Mouse (Mus musculus) embryonic facial prominence, embryonic 11.5 days (tissue): ENCODE results near the gene Zfp184. TPM values are rescaled to one million over a fixed set of nuclear protein-coding genes. Genes with fewer than 3 reads are reported as not detected.
"Not testable (repeated sequence)": the region's sequence is repeated elsewhere in the genome, so short reads cannot be mapped to it uniquely, and the experiment has no call there.

Experiments used
- ATAC-seq: fragments of 200-750 bp; cut with Nextera tagmentation; replicated peaks from 2 replicates; pipeline ENCODE4 v1.8.0; 2017; ENCODE audit warnings: low read depth; ENCODE audit not compliant: insufficient number of reproducible peaks, low FRiP score, low TSS enrichment
- DNase-seq: peaks from one replicate; pipeline ENCODE4 v3.0.0-alpha.2; 2015; ENCODE audit warnings: low spot score
- H3K27ac ChIP-seq: fragments of 300-500 bp; sonication (generic); replicated peaks from 2 replicates; pipeline ENCODE4 v1.5.1; 2014; ENCODE audit warnings: mild to moderate bottlenecking, low read depth, low read length, control low read depth
- H3K27me3 ChIP-seq: fragments of 300-500 bp; sonication (generic); 2 replicates; pipeline ENCODE4 v1.6.1; 2014; ENCODE audit warnings: mild to moderate bottlenecking, low read length, moderate library complexity, mixed read lengths; ENCODE audit not compliant: control insufficient read depth, insufficient read depth
- H3K36me3 ChIP-seq: fragments of 300-500 bp; sonication (generic); replicated peaks from 2 replicates; pipeline ENCODE4 v1.6.1; 2014; ENCODE audit warnings: low read depth, mild to moderate bottlenecking, low read length, moderate library complexity, mixed read lengths; ENCODE audit not compliant: control insufficient read depth, insufficient read depth
- H3K4me1 ChIP-seq: fragments of 300-500 bp; sonication (generic); 2 replicates; pipeline ENCODE4 v1.6.1; 2014; ENCODE audit warnings: low read length, mixed read lengths; ENCODE audit not compliant: control insufficient read depth, insufficient read depth
- H3K4me2 ChIP-seq: fragments of 300-500 bp; sonication (generic); 2 replicates; pipeline ENCODE4 v1.6.1; 2014; ENCODE audit warnings: low read depth, mild to moderate bottlenecking, control low read depth, low read length, moderate library complexity
- H3K4me3 ChIP-seq: fragments of 300-500 bp; sonication (generic); 2 replicates; pipeline ENCODE4 v1.5.1; 2014; ENCODE audit warnings: low read depth, low read length, control low read depth
- H3K9ac ChIP-seq: fragments of 300-500 bp; sonication (generic); replicated peaks from 2 replicates; pipeline ENCODE4 v1.6.1; 2014; ENCODE audit warnings: mild to moderate bottlenecking, control low read depth, low read length
- H3K9me3 ChIP-seq: fragments of 300-500 bp; sonication (generic); replicated peaks from 2 replicates; pipeline ENCODE4 v1.6.1; 2016; ENCODE audit warnings: mild to moderate bottlenecking, low read length, inconsistent platforms, mixed read lengths; ENCODE audit not compliant: control insufficient read depth
- WGBS: fragments of 180-500 bp; shearing (Covaris S2); extraction: QIAGEN DNeasy Blood & Tissue Kit; methylation state at CpG from one replicate; pipeline ENCODE4 v1.1.7; 2014; 5-methylcytosine and 5-hydroxymethylcytosine counted together
- polyA plus RNA-seq: library from polyadenylated mRNA; unstranded; fragments of >200 nt; fragmentation: Nextera tagmentation; extraction: Ambion mirVana; gene quantifications from 2 replicates; pipeline ENCODE4 v1.2.1, GENCODE M21; 2014

The Zfp184 gene
- polyA plus RNA-seq, 1 experiment from 2014 or later: 28.2 TPM

- no peak for ATAC-seq
These were observed 37.7 kb upstream of the Zfp184 start for GRCm38 (mm10) chr13:21906946-21907806.

DNA sequence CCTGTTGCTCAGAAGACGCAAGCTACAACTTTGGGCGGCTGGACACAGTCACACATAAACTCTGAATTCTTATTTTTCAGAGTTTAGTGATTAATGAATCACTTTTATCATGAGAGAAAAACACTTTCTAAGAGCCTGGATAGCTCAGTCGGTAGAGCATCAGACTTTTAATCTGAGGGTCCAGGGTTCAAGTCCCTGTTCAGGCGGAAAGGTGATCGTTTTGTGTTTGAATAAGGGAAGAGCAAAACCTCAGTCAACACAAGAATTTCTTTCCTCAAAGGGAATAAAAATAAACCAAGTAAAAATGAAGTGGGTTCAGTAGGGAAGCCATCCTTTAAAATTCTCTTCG is 37.1 kb upstream of the Zfp184 start:
- not testable (repeated sequence) for H3K9ac ChIP-seq, H3K9me3 ChIP-seq, H3K36me3 ChIP-seq, H3K27me3 ChIP-seq, H3K27ac ChIP-seq, H3K4me1 ChIP-seq, H3K4me2 ChIP-seq, ATAC-seq
- peak overlapping the region; percentile 21 for H3K4me3 ChIP-seq
- peak; percentile 69 for DNase-seq
- WGBS: 7% methylated on average over 6 of the region's 6 CpGs

More at GRCm38 (mm10) chr13:21906946-21907806, 37.7 kb upstream of the Zfp184 start:
- H3K27ac ChIP-seq: no peak overlapping the region
- no peak overlapping the region; the same call in 1 of the 2 replicates for H3K9ac ChIP-seq
- peak overlapping the region; percentile 21 for H3K4me3 ChIP-seq
- peak overlapping the region; percentile 19 for H3K4me2 ChIP-seq
- H3K36me3 ChIP-seq: no peaks in the 10 kb centered on the region
- 4% methylated on average over 22 of the region's 22 CpGs for WGBS
- no peaks in the 10 kb centered on the region for H3K9me3 ChIP-seq
- no peaks in the 10 kb centered on the region for H3K27me3 ChIP-seq
- DNase-seq: peak; percentile 70
- no peaks in the 10 kb centered on the region for H3K4me1 ChIP-seq

DNA sequence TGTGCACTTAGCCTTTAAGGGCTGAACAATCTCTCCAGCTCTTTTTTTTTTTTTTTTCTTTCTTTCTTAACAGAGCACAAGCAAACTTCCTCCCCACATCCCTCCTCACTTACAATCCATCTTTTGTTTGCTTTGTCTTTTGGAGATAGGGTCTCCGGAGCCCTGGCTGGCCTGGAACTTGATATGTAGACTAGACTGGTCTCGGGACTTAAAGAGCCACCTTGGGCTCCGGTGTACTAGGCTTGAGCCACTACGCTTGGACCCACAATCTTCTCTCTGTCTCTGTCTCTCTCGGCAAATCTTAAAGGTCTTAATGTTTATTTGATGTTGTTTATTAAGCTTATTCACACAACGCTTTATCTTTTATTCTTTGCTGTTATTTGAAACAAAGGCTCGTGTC is 34.2 kb upstream of the Zfp184 start:
- Histone ChIP-seq H3K27me3 (no peaks in the 10 kb centered on the region), H3K4me3 (peak overlapping the region; percentile 3; the same call in 1 of the 2 replicates), H3K4me1 (no peaks in the 10 kb centered on the region), H3K9me3 (no peaks in the 10 kb centered on the region), H3K9ac (no peak overlapping the region), H3K4me2 (peak overlapping the region; percentile 23; the same call in 1 of the 2 replicates), H3K27ac (no peak overlapping the region), H3K36me3 (no peaks in the 10 kb centered on the region)
- ATAC-seq (no peak), DNase-seq (peak; percentile 53)
- WGBS: 2% methylated on average over 7 of the region's 7 CpGs

- peak; percentile 80 for DNase-seq
- Histone ChIP-seq H3K9me3 (no peaks in the 10 kb centered on the region), H3K4me2 (peak overlapping the region; percentile 23; the same call in 1 of the 2 replicates), H3K4me3 (0 out of 2 replicates have a peak overlapping the region, but pooled peaks have one; percentile 3), H3K27ac (no peak overlapping the region), H3K36me3 (no peaks in the 10 kb centered on the region), H3K4me1 (no peaks in the 10 kb centered on the region), H3K27me3 (0 out of 2 replicates have a peak, but pooled peaks cover 2% of the 10 kb centered on the region), H3K9ac (no peak overlapping the region)
- WGBS: 3% methylated on average over 17 of the region's 17 CpGs
- ATAC-seq: no peak
These were observed 33.7 kb upstream of the Zfp184 start for GRCm38 (mm10) chr13:21911147-21911546.

GRCm38 (mm10) chr13:21913854-21914253 is 31.0 kb upstream of the Zfp184 start:
- Histone ChIP-seq H3K36me3 (no peaks in the 10 kb centered on the region), H3K4me2 (peak overlapping the region; percentile 36), H3K9me3 (no peaks in the 10 kb centered on the region), H3K27ac (no peak overlapping the region; the same call in 1 of the 2 replicates), H3K4me1 (no peaks in the 10 kb centered on the region), H3K9ac (no peak overlapping the region; the same call in 1 of the 2 replicates), H3K4me3 (peak overlapping the region; percentile 26), H3K27me3 (0 out of 2 replicates have a peak, but pooled peaks cover 2% of the 10 kb centered on the region)
- DNase-seq (no peak), ATAC-seq (no peak)
- WGBS: 4% methylated on average over 8 of the region's 8 CpGs

- no peak for ATAC-seq
- Histone ChIP-seq H3K9ac (no peak overlapping the region), H3K4me3 (peak overlapping the region; percentile 26), H3K27me3 (0 out of 2 replicates have a peak, but pooled peaks cover 2% of the 10 kb centered on the region), H3K4me1 (no peaks in the 10 kb centered on the region), H3K36me3 (no peaks in the 10 kb centered on the region), H3K4me2 (peak overlapping the region; percentile 36), H3K27ac (no peak overlapping the region), H3K9me3 (no peaks in the 10 kb centered on the region)
- 3% methylated on average over 14 of the region's 14 CpGs for WGBS
- DNase-seq: peak; percentile 85
These were observed 30.3 kb upstream of the Zfp184 start for GRCm38 (mm10) chr13:21914599-21914998.

- 0 out of 2 replicates have a peak, but pooled peaks cover 2% of the 10 kb centered on the region for H3K27me3 ChIP-seq
- no peaks in the 10 kb centered on the region for H3K9me3 ChIP-seq
- no peaks in the 10 kb centered on the region for H3K36me3 ChIP-seq
- no peak overlapping the region for H3K9ac ChIP-seq
- H3K4me3 ChIP-seq: no peak overlapping the region
- H3K4me1 ChIP-seq: no peaks in the 10 kb centered on the region
- WGBS: 47% methylated on average over 5 of the region's 5 CpGs
- no peak overlapping the region for H3K27ac ChIP-seq
- ATAC-seq (no peak), DNase-seq (no peak)
- no peak overlapping the region for H3K4me2 ChIP-seq
These were observed 29.4 kb upstream of the Zfp184 start for GRCm38 (mm10) chr13:21915487-21915886.

DNA sequence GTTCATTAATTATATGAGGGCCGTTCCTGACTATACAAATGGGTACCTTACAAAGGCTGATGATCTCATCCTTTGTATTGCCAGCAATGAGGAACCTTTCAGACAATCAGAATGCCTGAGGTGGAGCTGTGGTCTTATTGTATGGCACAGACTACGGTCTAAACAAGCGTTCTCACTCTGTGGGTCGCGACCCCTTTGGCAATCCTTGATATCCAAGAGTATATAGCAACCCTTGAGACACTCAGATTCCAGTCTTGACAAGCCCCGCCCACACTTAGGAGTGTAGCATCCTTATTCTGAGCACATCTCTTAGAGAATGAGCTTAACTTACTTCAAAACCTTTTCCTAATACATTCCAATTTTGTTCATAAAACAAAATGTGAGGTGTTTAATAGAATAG is 28.8 kb upstream of the Zfp184 start:
- Histone ChIP-seq H3K4me2 (no peak overlapping the region), H3K9ac (no peak overlapping the region), H3K27me3 (0 out of 2 replicates have a peak, but pooled peaks cover 2% of the 10 kb centered on the region), H3K4me3 (no peak overlapping the region), H3K36me3 (no peaks in the 10 kb centered on the region), H3K27ac (no peak overlapping the region), H3K4me1 (no peaks in the 10 kb centered on the region), H3K9me3 (no peaks in the 10 kb centered on the region)
- DNase-seq (no peak), ATAC-seq (no peak)
- 45% methylated on average over 6 of the region's 6 CpGs for WGBS
